Mouse (Mus musculus) liver, embryonic 15.5 days (tissue): Measurements from ENCODE around the gene Cenpo. TPM values are rescaled to one million over a fixed set of nuclear protein-coding genes. Genes with fewer than 3 reads are reported as not detected.

Experiments
- polyA plus RNA-seq: library from polyadenylated mRNA; unstranded; fragments of >200 nt; fragmentation: Nextera tagmentation; extraction: Ambion mirVana; gene quantifications from 2 replicates; pipeline ENCODE4 v1.2.1, GENCODE M21; 2015

Gene Cenpo
- polyA plus RNA-seq, 1 experiment from 2014 or later, result 10.5 TPM

Other genes with a start within 250 kb of the Cenpo start
- gene Efr3b, start 195.4 kb downstream of the Cenpo start, polyA plus RNA-seq, result 0.09 and 0.13 TPM in 2 replicates
- 1.2 TPM in 2 replicates for gene Dnajc27, start 151.7 kb downstream of the Cenpo start, polyA plus RNA-seq
- 0.91 and 1.5 TPM in 2 replicates for gene Adcy3, start 101.2 kb downstream of the Cenpo start, polyA plus RNA-seq
- 2.1 TPM in 2 replicates for gene Ptrhd1, start 267 bp downstream of the Cenpo start, polyA plus RNA-seq
- 1.3 and 1.5 TPM in 2 replicates for gene Ncoa1, start 242.9 kb upstream of the Cenpo start, polyA plus RNA-seq